Mouse (Mus musculus): ENCODE measurements around the gene Cd68.

- TF ChIP-seq EP300 (IDR thresholded peaks at IDR 0.05; ENCODE audit: low read depth) (no peak), CTCF (IDR thresholded peaks at IDR 0.05; ENCODE audit: low read depth) (no peak)
These were observed 42.8 kb upstream of the Cd68 start for GRCm38 (mm10) chr11:69708614-69709265.
